Mouse (Mus musculus) neural tube, embryonic 15.5 days (tissue): ENCODE data around the gene Lamc1. TPM values are rescaled to one million over a fixed set of nuclear protein-coding genes. Genes with fewer than 3 reads are reported as not detected.

ENCODE experiments used
- ATAC-seq: fragments of 200-750 bp; cut with Nextera tagmentation; 2 replicates; pipeline ENCODE4 v1.8.0; 2017; ENCODE audit warnings: mild to moderate bottlenecking, moderate TSS enrichment, moderate library complexity; ENCODE audit not compliant: low FRiP score
- H3K27ac ChIP-seq: fragments of 300-500 bp; sonication (generic); replicated peaks from 2 replicates; pipeline ENCODE4 v1.5.1; 2015; ENCODE audit warnings: mild to moderate bottlenecking, inconsistent platforms
- H3K27me3 ChIP-seq: fragments of 300-500 bp; sonication (generic); replicated peaks from 2 replicates; pipeline ENCODE4 v1.6.1; 2015; ENCODE audit warnings: inconsistent platforms
- H3K36me3 ChIP-seq: fragments of 300-500 bp; sonication (generic); 2 replicates; pipeline ENCODE4 v1.6.1; 2015; ENCODE audit warnings: inconsistent platforms
- H3K4me1 ChIP-seq: fragments of 300-500 bp; sonication (generic); 2 replicates; pipeline ENCODE4 v1.6.1; 2015; ENCODE audit warnings: inconsistent platforms
- H3K4me2 ChIP-seq: fragments of 300-500 bp; sonication (generic); 2 replicates; pipeline ENCODE4 v1.6.1; 2015; ENCODE audit warnings: inconsistent platforms, mild to moderate bottlenecking, moderate library complexity
- H3K4me3 ChIP-seq: fragments of 300-500 bp; sonication (generic); replicated peaks from 2 replicates; pipeline ENCODE4 v1.5.1; 2015; ENCODE audit warnings: mild to moderate bottlenecking, inconsistent platforms
- H3K9ac ChIP-seq: fragments of 300-500 bp; sonication (generic); replicated peaks from 2 replicates; pipeline ENCODE4 v1.6.1; 2015; ENCODE audit warnings: mild to moderate bottlenecking, inconsistent platforms
- H3K9me3 ChIP-seq: fragments of 300-500 bp; sonication (generic); replicated peaks from 2 replicates; pipeline ENCODE4 v1.6.1; 2016; ENCODE audit warnings: inconsistent platforms
- WGBS: fragments of 180-500 bp; shearing (Covaris S2); methylation state at CpG from one replicate; pipeline ENCODE4 v1.1.7; 2015; ENCODE audit warnings: mixed read lengths; 5-methylcytosine and 5-hydroxymethylcytosine counted together
- polyA plus RNA-seq: library from polyadenylated mRNA; unstranded; fragments of >200 nt; fragmentation: Nextera tagmentation; extraction: Ambion mirVana; gene quantifications from 2 replicates; pipeline ENCODE4 v1.2.1, GENCODE M21; 2015

Lamc1 gene
- polyA plus RNA-seq, 1 experiment from 2014 or later: 17.1 TPM

DNA sequence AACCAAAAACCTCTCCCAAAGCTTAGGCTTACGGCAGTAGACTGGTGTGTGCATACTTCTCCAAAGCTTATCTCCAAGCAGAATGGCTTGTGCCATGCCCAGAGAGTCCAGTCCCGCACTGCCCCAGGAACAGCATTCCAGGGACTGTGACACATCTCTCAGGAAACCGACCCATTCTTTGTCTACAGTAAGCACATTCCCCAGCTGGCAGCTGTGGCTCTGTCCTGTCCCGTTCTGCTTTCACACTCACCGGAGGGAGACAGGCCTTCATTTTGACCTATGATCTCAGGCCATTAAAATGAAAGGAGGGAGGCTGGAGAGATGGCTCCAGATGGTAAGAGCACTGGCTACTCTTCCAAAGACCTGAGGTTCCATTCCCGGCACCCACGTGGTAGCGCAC lies 130.4 kb downstream of the Lamc1 start:
- H3K36me3 ChIP-seq: no peaks in the 10 kb centered on the region
- H3K9ac ChIP-seq: no peak overlapping the region
- 22% methylated on average over 8 of the region's 8 CpGs for WGBS
- H3K27me3 ChIP-seq: no peaks in the 10 kb centered on the region
- no peak overlapping the region for H3K4me2 ChIP-seq
- peaks cover 13% of the 10 kb centered on the region; the same call in 1 of the 2 replicates for H3K4me1 ChIP-seq
- no peaks in the 10 kb centered on the region for H3K9me3 ChIP-seq
- 0 out of 2 replicates have a peak overlapping the region, but pooled peaks have one; percentile 0 for H3K27ac ChIP-seq
- no peak overlapping the region for H3K4me3 ChIP-seq
- ATAC-seq: no peak

DNA sequence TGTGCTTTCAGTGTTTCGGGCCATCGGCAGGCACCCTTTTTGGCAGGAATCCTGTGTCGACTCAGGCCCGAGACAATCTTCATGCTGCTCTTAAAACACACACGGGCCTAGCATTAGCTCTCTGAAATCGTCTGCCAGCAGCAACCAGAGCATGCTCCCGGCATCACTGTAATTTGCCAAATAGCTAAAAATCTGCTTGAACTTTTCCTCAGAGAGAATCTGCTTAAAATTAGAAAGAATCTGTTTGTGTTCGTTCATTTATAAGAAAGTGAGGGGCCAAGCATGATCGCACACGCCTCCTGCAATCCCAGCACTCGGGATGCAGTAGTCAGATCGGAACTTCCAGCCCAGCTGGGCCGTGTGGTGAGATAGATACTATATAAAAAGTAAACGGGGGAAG lies 131.1 kb downstream of the Lamc1 start:
- 47% methylated on average over 14 of the region's 14 CpGs for WGBS
- H3K4me3 ChIP-seq: no peak overlapping the region
- H3K9me3 ChIP-seq: no peaks in the 10 kb centered on the region
- peaks cover 13% of the 10 kb centered on the region; the same call in 1 of the 2 replicates for H3K4me1 ChIP-seq
- no peaks in the 10 kb centered on the region for H3K27me3 ChIP-seq
- H3K4me2 ChIP-seq: no peak overlapping the region
- 0 out of 2 replicates have a peak overlapping the region, but pooled peaks have one; percentile 0 for H3K27ac ChIP-seq
- no peak for ATAC-seq
- no peak overlapping the region for H3K9ac ChIP-seq
- H3K36me3 ChIP-seq: no peaks in the 10 kb centered on the region

DNA sequence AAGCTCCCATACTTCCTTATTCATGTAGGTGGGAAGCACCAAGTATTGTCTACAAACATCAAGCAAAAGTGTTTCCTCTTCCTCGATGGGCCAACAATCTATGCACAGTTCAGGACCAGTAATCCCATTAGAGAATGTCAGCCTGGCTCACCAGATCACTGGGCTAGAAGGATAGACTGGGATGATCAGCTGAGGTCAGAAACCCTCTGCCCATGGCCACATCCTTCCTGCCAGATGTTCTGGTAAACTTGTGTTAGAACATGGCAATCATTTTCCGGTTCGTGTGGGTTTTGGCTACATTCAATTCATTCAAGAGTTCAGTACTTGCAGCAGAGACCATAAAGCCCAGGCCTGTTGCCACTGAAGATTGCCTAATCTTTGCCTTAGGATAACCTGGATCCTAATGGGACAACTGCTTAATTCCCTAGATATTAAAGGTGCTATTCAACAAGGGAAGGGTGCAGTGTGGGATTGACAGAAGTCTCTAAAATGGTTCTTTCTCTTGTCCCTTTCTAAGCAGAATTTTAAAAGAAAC lies 135.2 kb downstream of the Lamc1 start:
- H3K4me1 ChIP-seq: peaks cover 14% of the 10 kb centered on the region
- H3K4me2 ChIP-seq: no peak overlapping the region
- H3K27ac ChIP-seq: no peak overlapping the region
- no peaks in the 10 kb centered on the region for H3K9me3 ChIP-seq
- no peaks in the 10 kb centered on the region for H3K27me3 ChIP-seq
- no peak overlapping the region for H3K4me3 ChIP-seq
- ATAC-seq: no peak
- H3K9ac ChIP-seq: no peak overlapping the region
- H3K36me3 ChIP-seq: no peaks in the 10 kb centered on the region
- WGBS: 88% methylated on average over 3 of the region's 3 CpGs

DNA sequence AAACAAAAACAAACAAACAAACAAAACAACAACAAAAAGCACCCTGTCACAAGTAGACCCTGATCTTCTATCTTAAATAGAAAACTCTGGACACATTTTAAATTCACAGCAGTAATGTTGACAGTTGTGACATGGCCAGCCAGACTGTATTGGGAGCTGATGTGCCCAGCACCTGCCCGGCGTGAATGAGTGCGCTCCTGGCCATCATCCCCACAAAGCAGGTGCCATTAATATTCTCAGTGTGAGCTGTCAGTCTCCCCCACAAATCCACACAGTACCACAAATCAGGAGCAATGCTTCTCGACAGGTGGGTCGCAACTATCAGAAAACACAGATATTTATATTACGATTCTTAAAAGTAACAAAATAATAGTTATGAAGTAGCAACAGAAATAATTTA lies 139.6 kb downstream of the Lamc1 start:
- H3K27ac ChIP-seq: no peak overlapping the region
- no peak for ATAC-seq
- peaks cover 6% of the 10 kb centered on the region for H3K27me3 ChIP-seq
- no peak overlapping the region for H3K4me2 ChIP-seq
- WGBS: 82% methylated on average over 6 of the region's 6 CpGs
- H3K36me3 ChIP-seq: no peaks in the 10 kb centered on the region
- peaks cover 15% of the 10 kb centered on the region for H3K4me1 ChIP-seq
- H3K9ac ChIP-seq: no peak overlapping the region
- no peak overlapping the region for H3K4me3 ChIP-seq
- no peaks in the 10 kb centered on the region for H3K9me3 ChIP-seq

DNA sequence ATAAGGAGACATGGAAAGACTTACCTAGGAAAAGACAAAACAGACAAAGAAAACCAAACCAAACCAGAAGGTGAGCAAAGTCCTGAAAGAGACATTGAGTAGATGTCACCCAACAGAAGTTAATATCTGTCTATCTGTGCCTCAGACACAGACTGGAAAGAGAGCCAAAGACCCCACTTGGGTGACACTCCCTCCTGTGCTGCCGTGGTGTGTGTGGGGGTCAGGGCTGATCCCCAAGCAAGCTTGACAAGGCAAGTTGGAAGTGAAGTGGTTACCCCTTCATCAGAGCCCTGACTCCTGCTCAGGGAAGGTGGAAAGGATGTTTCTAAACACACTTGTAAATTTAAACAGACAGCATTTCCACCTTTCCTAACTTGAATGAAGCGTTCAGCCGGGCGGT lies 140.2 kb downstream of the Lamc1 start:
- Histone ChIP-seq H3K4me1 (peaks cover 15% of the 10 kb centered on the region), H3K9me3 (no peaks in the 10 kb centered on the region), H3K4me3 (no peak overlapping the region), H3K36me3 (no peaks in the 10 kb centered on the region), H3K27me3 (peaks cover 6% of the 10 kb centered on the region), H3K4me2 (no peak overlapping the region), H3K27ac (peak overlapping the region; percentile 23; the same call in 1 of the 2 replicates), H3K9ac (no peak overlapping the region)
- WGBS: 69% methylated on average over 4 of the region's 4 CpGs
- ATAC-seq: no peak

DNA sequence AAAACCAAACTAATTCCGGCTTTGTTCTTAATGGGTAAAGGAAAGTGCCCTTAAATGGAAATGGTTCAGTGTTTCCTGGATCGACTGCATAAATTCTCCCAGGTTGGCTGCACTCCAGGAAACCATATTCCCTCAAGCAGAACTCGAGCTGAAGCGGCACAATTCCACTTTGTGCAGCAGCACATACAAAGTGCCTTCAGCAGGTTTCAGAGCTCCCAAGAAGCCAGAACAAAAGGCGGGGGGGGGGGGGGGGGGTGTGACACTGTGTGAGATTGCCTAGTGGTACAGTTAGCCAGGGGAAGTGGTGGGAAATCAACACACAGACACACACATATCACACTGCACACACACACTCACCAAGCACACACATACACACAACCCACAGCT lies 140.7 kb downstream of the Lamc1 start:
- H3K4me1 ChIP-seq: peaks cover 15% of the 10 kb centered on the region
- WGBS: 12% methylated on average over 5 of the region's 5 CpGs
- no peak overlapping the region for H3K4me3 ChIP-seq
- no peaks in the 10 kb centered on the region for H3K9me3 ChIP-seq
- peaks cover 10% of the 10 kb centered on the region for H3K27me3 ChIP-seq
- peak; percentile 61; the same call in 1 of the 2 replicates for ATAC-seq
- no peak overlapping the region for H3K9ac ChIP-seq
- peak overlapping the region; percentile 11; the same call in 1 of the 2 replicates for H3K4me2 ChIP-seq
- H3K36me3 ChIP-seq: no peaks in the 10 kb centered on the region
- H3K27ac ChIP-seq: peak overlapping the region; percentile 23; the same call in 1 of the 2 replicates

DNA sequence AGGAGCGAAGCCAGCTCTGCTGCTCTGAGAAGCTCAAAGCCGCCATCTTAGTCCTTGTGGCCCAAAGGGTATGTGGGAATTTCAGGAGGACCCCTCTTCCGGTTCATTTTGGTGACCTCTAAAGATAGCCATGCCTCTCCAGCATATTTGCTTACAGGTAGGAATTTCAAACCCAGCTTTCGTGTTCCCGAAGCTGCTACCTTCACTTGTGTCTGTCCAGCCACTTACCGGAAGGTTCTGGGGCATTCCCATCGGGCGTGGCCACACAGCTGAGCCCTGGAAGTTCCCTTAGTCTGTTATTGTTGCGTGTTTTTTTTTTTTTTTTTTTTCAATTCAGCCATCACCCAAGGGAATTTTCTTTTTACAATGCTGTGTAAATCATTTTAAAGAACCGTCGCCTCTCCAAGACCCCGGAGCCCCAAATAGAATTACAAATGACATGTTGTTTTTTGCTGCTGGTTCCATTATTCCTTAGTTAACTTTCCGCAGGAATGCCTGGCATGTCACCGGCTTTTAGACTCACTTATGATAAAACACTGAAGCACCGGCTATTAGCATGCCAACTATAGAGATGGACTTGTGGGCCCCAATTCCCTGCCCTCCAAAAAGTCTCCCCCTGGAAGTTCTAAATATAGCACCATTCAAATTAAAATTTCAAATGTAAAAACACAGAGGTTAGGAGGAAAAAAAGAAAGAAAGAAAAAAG lies 141.2 kb downstream of the Lamc1 start:
- H3K9me3 ChIP-seq: no peaks in the 10 kb centered on the region
- no peak overlapping the region for H3K9ac ChIP-seq
- whole genome bisulfite sequencing: 32% methylated on average over 15 of the region's 15 CpGs
- no peaks in the 10 kb centered on the region for H3K36me3 ChIP-seq
- peaks cover 15% of the 10 kb centered on the region for H3K4me1 ChIP-seq
- peaks cover 16% of the 10 kb centered on the region for H3K27me3 ChIP-seq
- H3K27ac ChIP-seq: no peak overlapping the region
- ATAC-seq: no peak
- no peak overlapping the region for H3K4me3 ChIP-seq
- H3K4me2 ChIP-seq: peak overlapping the region; percentile 11; the same call in 1 of the 2 replicates

DNA sequence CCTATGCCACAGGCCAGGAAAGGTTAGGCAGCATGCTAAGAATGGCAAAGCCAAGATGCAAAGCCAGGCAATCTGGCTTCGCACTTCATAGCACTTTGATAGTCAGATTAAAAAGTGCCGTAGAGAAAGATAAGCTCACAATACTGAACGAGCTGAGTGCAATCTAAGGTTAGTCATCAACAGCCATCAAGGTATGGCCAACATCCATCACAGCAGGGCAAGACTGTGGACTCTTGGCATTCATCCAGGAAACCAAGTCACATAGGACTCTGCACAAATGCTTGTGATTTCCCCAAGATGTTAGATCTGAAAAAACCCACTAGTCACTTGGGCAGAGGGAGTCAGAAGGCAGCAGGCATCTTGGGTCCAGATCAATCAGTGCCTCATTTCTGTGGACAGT lies 144.5 kb downstream of the Lamc1 start:
- Histone ChIP-seq H3K4me2 (no peak overlapping the region), H3K27ac (no peak overlapping the region), H3K27me3 (peaks cover 44% of the 10 kb centered on the region), H3K4me3 (no peak overlapping the region), H3K9me3 (no peaks in the 10 kb centered on the region), H3K9ac (no peak overlapping the region), H3K4me1 (peaks cover 27% of the 10 kb centered on the region), H3K36me3 (no peaks in the 10 kb centered on the region)
- ATAC-seq: no peak
- 79% methylated on average over 3 of the region's 3 CpGs for WGBS

DNA sequence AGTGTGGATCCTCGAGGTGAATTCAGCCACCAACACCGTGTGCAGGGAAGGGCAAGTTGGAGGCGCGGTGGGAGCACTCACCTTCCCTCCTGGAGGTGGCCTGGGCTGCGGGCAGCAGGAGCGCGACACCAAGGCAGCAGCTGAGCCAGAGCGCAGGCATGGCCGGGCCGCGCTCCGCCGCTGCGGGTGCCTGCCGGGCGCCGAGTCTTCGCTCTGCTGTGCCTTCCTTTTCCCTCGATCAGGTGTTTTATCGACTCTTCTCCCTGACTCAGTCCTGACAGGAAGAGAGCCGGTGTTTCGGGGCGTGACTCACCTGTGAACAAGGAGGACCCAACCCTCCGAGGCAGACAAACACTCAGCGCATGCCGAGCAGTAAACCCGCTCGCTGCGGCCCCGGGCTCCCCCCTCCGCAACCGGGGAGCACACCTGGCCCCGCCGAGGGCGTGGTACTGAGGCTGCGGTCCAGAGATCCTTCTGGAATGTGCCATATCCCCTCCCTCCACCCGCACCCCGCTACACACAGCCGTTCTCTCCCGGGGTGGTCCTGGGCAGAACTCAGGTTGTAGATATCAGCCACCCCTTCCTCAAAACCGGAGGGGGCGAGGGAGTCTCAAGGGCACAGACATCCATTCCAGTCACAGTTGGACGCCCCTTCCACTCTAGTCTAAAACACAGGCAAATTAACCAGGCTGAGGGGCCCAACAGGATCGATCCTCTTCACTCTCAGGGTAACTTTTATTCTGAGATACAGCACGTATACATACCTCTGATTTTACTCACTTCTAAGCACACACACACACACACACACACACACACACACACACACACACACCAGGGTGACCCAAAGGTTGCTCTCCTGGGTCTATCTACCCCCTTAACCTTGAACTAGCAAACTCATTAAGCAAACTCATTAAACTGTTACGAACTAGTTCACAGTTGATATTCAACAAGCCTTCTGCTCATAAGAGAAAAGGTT lies 146.5 kb downstream of the Lamc1 start, which contains the start of gene Lamc2:
TSS of gene Lamc2 (minus strand) at position 620 of the 976 bp plus-strand sequence.
- Histone ChIP-seq H3K4me1 (peaks cover 14% of the 10 kb centered on the region), H3K27me3 (peaks cover 44% of the 10 kb centered on the region), H3K27ac (no peak within 1 kb of the TSS), H3K4me3 (peak within 1 kb of the TSS; percentile 49), H3K36me3 (no peaks in the 10 kb centered on the region), H3K4me2 (peak within 1 kb of the TSS; percentile 91), H3K9ac (peak within 1 kb of the TSS; percentile 53), H3K9me3 (no peaks in the 10 kb centered on the region)
- 4% methylated on average over 45 of the region's 46 CpGs for WGBS
- peak; percentile 74 for ATAC-seq

DNA sequence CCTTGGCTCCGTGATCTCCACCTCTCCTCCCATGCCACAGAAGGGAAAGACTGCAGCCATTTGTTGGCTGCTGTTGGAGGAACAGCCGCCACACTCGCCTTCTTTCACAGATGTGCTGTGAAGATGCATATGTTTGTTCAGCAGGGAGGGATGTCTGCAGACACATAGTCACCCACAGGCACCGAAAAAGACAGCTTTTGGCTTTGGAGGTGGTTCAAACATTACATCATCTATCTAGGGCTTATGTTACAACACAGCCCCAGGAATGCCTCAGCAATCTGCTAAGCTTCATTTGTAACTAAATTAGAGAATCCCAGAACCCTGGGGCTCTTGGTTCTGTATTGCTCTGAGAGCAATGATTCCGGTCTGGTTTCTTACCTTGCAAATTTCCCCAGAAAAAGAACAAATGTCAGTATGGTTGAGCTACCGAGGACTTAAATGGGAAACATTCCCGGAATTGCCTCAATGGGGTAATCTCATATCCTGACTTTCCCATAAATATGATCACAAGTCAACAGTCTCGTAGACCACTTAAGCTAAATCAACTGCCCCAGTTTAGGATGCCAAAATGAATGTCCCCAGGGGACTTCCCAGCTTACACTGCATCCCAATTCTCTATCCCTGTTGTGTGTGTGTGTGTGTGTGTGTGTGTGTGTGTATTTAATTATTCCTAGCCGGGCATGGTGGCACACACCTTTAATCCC lies 151.8 kb downstream of the Lamc1 start:
- ATAC-seq: peak; percentile 53; the same call in 1 of the 2 replicates
- Histone ChIP-seq H3K4me1 (peaks cover 13% of the 10 kb centered on the region), H3K27me3 (peaks cover 23% of the 10 kb centered on the region), H3K4me2 (no peak overlapping the region), H3K36me3 (no peaks in the 10 kb centered on the region), H3K27ac (peak overlapping the region; percentile 33; the same call in 1 of the 2 replicates), H3K9ac (no peak overlapping the region), H3K9me3 (no peaks in the 10 kb centered on the region), H3K4me3 (no peak overlapping the region)
- 46% methylated on average over 9 of the region's 9 CpGs for WGBS

DNA sequence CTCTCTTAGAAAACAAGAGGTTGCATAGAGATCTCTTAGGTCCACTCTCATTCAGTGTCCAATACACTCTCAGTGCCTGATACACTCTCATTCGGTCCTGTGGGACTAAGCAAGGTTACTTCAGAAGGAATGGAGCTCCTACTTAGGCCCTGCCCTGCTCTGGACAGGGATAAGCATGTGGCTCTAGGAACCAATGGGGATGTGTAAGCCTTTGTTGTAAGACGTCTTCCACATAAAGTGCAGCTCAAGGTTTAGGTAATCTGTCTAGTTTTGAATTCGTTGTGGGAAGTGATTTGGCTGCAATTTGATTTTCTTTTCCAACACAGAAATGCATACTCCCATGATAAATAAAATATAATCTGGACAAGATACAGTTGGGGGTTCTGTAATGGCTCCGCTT lies 152.4 kb downstream of the Lamc1 start:
- ATAC-seq: no peak
- peaks cover 7% of the 10 kb centered on the region; the same call in 1 of the 2 replicates for H3K4me1 ChIP-seq
- WGBS: 77% methylated on average over 4 of the region's 4 CpGs
- no peak overlapping the region for H3K9ac ChIP-seq
- H3K36me3 ChIP-seq: no peaks in the 10 kb centered on the region
- no peaks in the 10 kb centered on the region for H3K9me3 ChIP-seq
- peaks cover 17% of the 10 kb centered on the region for H3K27me3 ChIP-seq
- no peak overlapping the region for H3K4me3 ChIP-seq
- no peak overlapping the region for H3K4me2 ChIP-seq
- peak overlapping the region; percentile 33; the same call in 1 of the 2 replicates for H3K27ac ChIP-seq
